Mouse (Mus musculus): ENCODE results near the gene Krtap16-1. TPM values are rescaled to one million over a fixed set of nuclear protein-coding genes. Genes with fewer than 3 reads are reported as not detected.
A peak's percentile ranks its signal among the peaks of the same experiment; 100 is the strongest.

Gene Krtap16-1
- polyA plus RNA-seq, 1 experiment from 2014 or later: 0.09 TPM

- no peak overlapping the region for H3K4me3 ChIP-seq (ENCODE audit: low read depth, low read length)
- H3K4me2 ChIP-seq (ENCODE audit: low read length): no peak overlapping the region
- no peak overlapping the region for H3K9ac ChIP-seq (ENCODE audit: low read length)
- H3K36me3 ChIP-seq (ENCODE audit: control insufficient read depth, insufficient read depth, low read length): no peaks in the 10 kb centered on the region
- H3K27me3 ChIP-seq (replicated peaks; ENCODE audit: control insufficient read depth, insufficient read depth, low read length): no peaks in the 10 kb centered on the region
- 90% methylated on average over 8 of the region's 8 CpGs for WGBS
- no peaks in the 10 kb centered on the region for H3K9me3 ChIP-seq (replicated peaks; ENCODE audit: control insufficient read depth, low read length)
- DNase-seq (ENCODE audit: low spot score) (no peak), ATAC-seq (no peak)
- no peaks in the 10 kb centered on the region for H3K4me1 ChIP-seq (ENCODE audit: control insufficient read depth, insufficient read depth, low read length)
- H3K27ac ChIP-seq (ENCODE audit: low read depth, low read length): no peak overlapping the region
Observed at GRCm38 (mm10) chr11:100005905-100006304, 19.5 kb upstream of the Krtap16-1 start.

GRCm38 (mm10) chr11:100004846-100005245, 18.4 kb upstream of the Krtap16-1 start:
- H3K36me3 ChIP-seq (ENCODE audit: control insufficient read depth, insufficient read depth, low read length): no peaks in the 10 kb centered on the region
- no peaks in the 10 kb centered on the region for H3K27me3 ChIP-seq (replicated peaks; ENCODE audit: control insufficient read depth, insufficient read depth, low read length)
- DNase-seq (ENCODE audit: low spot score) (peak; percentile 65), ATAC-seq (no peak)
- no peak overlapping the region for H3K4me3 ChIP-seq (ENCODE audit: low read depth, low read length)
- no peak overlapping the region for H3K9ac ChIP-seq (ENCODE audit: low read length)
- H3K4me1 ChIP-seq (ENCODE audit: control insufficient read depth, insufficient read depth, low read length): no peaks in the 10 kb centered on the region
- 26% methylated on average over 6 of the region's 6 CpGs for WGBS
- H3K27ac ChIP-seq (ENCODE audit: low read depth, low read length): no peak overlapping the region
- no peaks in the 10 kb centered on the region for H3K9me3 ChIP-seq (replicated peaks; ENCODE audit: control insufficient read depth, low read length)
- no peak overlapping the region for H3K4me2 ChIP-seq (ENCODE audit: low read length)

- H3K27me3 ChIP-seq (replicated peaks; ENCODE audit: control insufficient read depth, insufficient read depth, low read length): no peaks in the 10 kb centered on the region
- WGBS: 93% methylated on average over 7 of the region's 7 CpGs
- ATAC-seq: no peak
Observed at GRCm38 (mm10) chr11:99999091-99999490, 12.7 kb upstream of the Krtap16-1 start.

DNA sequence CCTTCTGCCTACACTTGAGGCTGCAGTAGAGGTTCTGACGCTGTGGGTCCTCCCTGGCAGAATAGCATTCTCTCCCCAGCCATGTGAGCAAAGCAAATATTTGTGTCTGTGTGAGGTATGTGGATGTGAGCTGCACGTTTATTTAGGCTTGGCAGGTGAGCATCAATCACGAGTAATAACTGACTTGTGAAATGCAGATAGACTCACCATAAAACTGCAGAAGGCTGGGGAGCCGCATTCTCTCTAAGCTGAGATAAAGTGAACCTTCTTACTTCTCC, 7.9 kb upstream of the Krtap16-1 start:
- DNase-seq (ENCODE audit: low spot score) (no peak), ATAC-seq (no peak)
- WGBS: 80% methylated on average over 4 of the region's 4 CpGs
- H3K27me3 ChIP-seq (replicated peaks; ENCODE audit: control insufficient read depth, insufficient read depth, low read length): no peaks in the 10 kb centered on the region
- no peak overlapping the region for H3K4me2 ChIP-seq (ENCODE audit: low read length)
- no peaks in the 10 kb centered on the region for H3K9me3 ChIP-seq (replicated peaks; ENCODE audit: control insufficient read depth, low read length)
- no peak overlapping the region for H3K9ac ChIP-seq (ENCODE audit: low read length)
- H3K36me3 ChIP-seq (ENCODE audit: control insufficient read depth, insufficient read depth, low read length): no peaks in the 10 kb centered on the region
- H3K27ac ChIP-seq (ENCODE audit: low read depth, low read length): no peak overlapping the region
- H3K4me1 ChIP-seq (ENCODE audit: control insufficient read depth, insufficient read depth, low read length): no peaks in the 10 kb centered on the region
- no peak overlapping the region for H3K4me3 ChIP-seq (ENCODE audit: low read depth, low read length)

More at GRCm38 (mm10) chr11:99999091-99999490, 12.7 kb upstream of the Krtap16-1 start:
- Histone ChIP-seq H3K9me3 (replicated peaks; ENCODE audit: control insufficient read depth, low read length) (no peaks in the 10 kb centered on the region), H3K4me3 (ENCODE audit: low read depth, low read length) (no peak overlapping the region), H3K9ac (ENCODE audit: low read length) (no peak overlapping the region), H3K36me3 (ENCODE audit: control insufficient read depth, insufficient read depth, low read length) (no peaks in the 10 kb centered on the region), H3K27ac (ENCODE audit: low read depth, low read length) (no peak overlapping the region), H3K4me2 (ENCODE audit: low read length) (no peak overlapping the region), H3K4me1 (ENCODE audit: control insufficient read depth, insufficient read depth, low read length) (no peaks in the 10 kb centered on the region)
- no peak for DNase-seq (ENCODE audit: low spot score)

GRCm38 (mm10) chr11:99993620-99994383, 7.4 kb upstream of the Krtap16-1 start, which contains the start of gene Krtap17-1:
Gene Krtap17-1, minus strand, starts transcription at chr11:99993994.
- H3K36me3 ChIP-seq (ENCODE audit: control insufficient read depth, insufficient read depth, low read length): no peaks in the 10 kb centered on the region
- H3K27me3 ChIP-seq (replicated peaks; ENCODE audit: control insufficient read depth, insufficient read depth, low read length): no peaks in the 10 kb centered on the region
- no peak within 1 kb of the TSS for H3K4me3 ChIP-seq (ENCODE audit: low read depth, low read length)
- peak within 1 kb of the TSS; percentile 25 for H3K4me2 ChIP-seq (ENCODE audit: low read length)
- DNase-seq (ENCODE audit: low spot score) (no peak), ATAC-seq (no peak)
- H3K27ac ChIP-seq (ENCODE audit: low read depth, low read length): no peak within 1 kb of the TSS
- H3K4me1 ChIP-seq (ENCODE audit: control insufficient read depth, insufficient read depth, low read length): no peaks in the 10 kb centered on the region
- peak within 1 kb of the TSS; percentile 40 for H3K9ac ChIP-seq (ENCODE audit: low read length)
- 28% methylated on average over 26 of the region's 26 CpGs for WGBS
- no peaks in the 10 kb centered on the region for H3K9me3 ChIP-seq (replicated peaks; ENCODE audit: control insufficient read depth, low read length)

GRCm38 (mm10) chr11:99990571-99990970, 4.2 kb upstream of the Krtap16-1 start:
- Histone ChIP-seq H3K27ac (ENCODE audit: low read depth, low read length) (no peak overlapping the region), H3K4me2 (ENCODE audit: low read length) (no peak overlapping the region), H3K4me1 (ENCODE audit: control insufficient read depth, insufficient read depth, low read length) (no peaks in the 10 kb centered on the region), H3K27me3 (replicated peaks; ENCODE audit: control insufficient read depth, insufficient read depth, low read length) (no peaks in the 10 kb centered on the region), H3K9me3 (replicated peaks; ENCODE audit: control insufficient read depth, low read length) (no peaks in the 10 kb centered on the region), H3K36me3 (ENCODE audit: control insufficient read depth, insufficient read depth, low read length) (no peaks in the 10 kb centered on the region), H3K4me3 (ENCODE audit: low read depth, low read length) (no peak overlapping the region), H3K9ac (ENCODE audit: low read length) (no peak overlapping the region)
- ATAC-seq (no peak), DNase-seq (ENCODE audit: low spot score) (peak; percentile 41)
- 64% methylated on average over 3 of the region's 3 CpGs for WGBS

DNA sequence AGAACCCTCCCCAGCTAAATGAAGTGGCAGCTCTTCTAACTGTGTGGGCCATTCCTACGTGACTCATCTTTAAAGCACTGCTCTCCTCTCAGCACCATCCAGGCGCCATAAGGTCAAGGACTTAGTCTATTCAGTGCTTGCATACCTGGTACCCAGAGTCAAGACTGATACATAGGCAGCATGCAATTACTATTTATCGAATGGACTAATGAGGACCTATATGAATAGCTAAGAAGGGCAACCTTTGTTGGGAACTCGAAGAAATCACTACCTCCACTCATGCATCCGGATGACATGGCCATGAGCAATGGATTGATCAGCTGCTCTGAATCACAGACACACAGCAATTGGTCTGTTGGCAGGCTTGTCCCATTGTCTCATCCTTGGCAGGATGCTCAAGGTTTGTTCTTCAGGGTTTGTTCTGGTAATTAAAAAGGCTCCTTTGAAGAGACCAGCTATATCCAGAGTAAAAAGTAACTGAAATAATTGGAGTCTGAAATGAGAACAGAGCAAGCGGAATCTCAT, 3.5 kb upstream of the Krtap16-1 start:
- DNase-seq (ENCODE audit: low spot score) (no peak), ATAC-seq (no peak)
- no peak overlapping the region for H3K4me3 ChIP-seq (ENCODE audit: low read depth, low read length)
- no peaks in the 10 kb centered on the region for H3K27me3 ChIP-seq (replicated peaks; ENCODE audit: control insufficient read depth, insufficient read depth, low read length)
- no peak overlapping the region for H3K27ac ChIP-seq (ENCODE audit: low read depth, low read length)
- no peaks in the 10 kb centered on the region for H3K4me1 ChIP-seq (ENCODE audit: control insufficient read depth, insufficient read depth, low read length)
- H3K9me3 ChIP-seq (replicated peaks; ENCODE audit: control insufficient read depth, low read length): no peaks in the 10 kb centered on the region
- no peak overlapping the region for H3K4me2 ChIP-seq (ENCODE audit: low read length)
- H3K36me3 ChIP-seq (ENCODE audit: control insufficient read depth, insufficient read depth, low read length): no peaks in the 10 kb centered on the region
- H3K9ac ChIP-seq (ENCODE audit: low read length): no peak overlapping the region
- 81% methylated on average over 6 of the region's 6 CpGs for WGBS

- DNase-seq (ENCODE audit: low spot score): no peak
- no peak overlapping the region for H3K9ac ChIP-seq (ENCODE audit: low read length)
- ATAC-seq: no peak
Observed at GRCm38 (mm10) chr11:99988530-99988929, 2.1 kb upstream of the Krtap16-1 start.

GRCm38 (mm10) chr11:99985291-99986092, 905 bp downstream of the Krtap16-1 start:
- Histone ChIP-seq H3K9me3 (replicated peaks; ENCODE audit: control insufficient read depth, low read length) (no peaks in the 10 kb centered on the region), H3K4me3 (ENCODE audit: low read depth, low read length) (no peak overlapping the region), H3K4me2 (ENCODE audit: low read length) (no peak overlapping the region), H3K4me1 (ENCODE audit: control insufficient read depth, insufficient read depth, low read length) (no peaks in the 10 kb centered on the region), H3K36me3 (ENCODE audit: control insufficient read depth, insufficient read depth, low read length) (no peaks in the 10 kb centered on the region), H3K27ac (ENCODE audit: low read depth, low read length) (peak overlapping the region; percentile 63; the same call in 1 of the 2 replicates), H3K9ac (ENCODE audit: low read length) (no peak overlapping the region), H3K27me3 (replicated peaks; ENCODE audit: control insufficient read depth, insufficient read depth, low read length) (no peaks in the 10 kb centered on the region)
- ATAC-seq (peak; percentile 79), DNase-seq (ENCODE audit: low spot score) (peak; percentile 57)
- WGBS: 81% methylated on average over 20 of the region's 20 CpGs

More at GRCm38 (mm10) chr11:99988530-99988929, 2.1 kb upstream of the Krtap16-1 start:
- no peaks in the 10 kb centered on the region for H3K9me3 ChIP-seq (replicated peaks; ENCODE audit: control insufficient read depth, low read length)
- WGBS: 88% methylated on average over 3 of the region's 3 CpGs
- no peak overlapping the region for H3K4me2 ChIP-seq (ENCODE audit: low read length)
- H3K4me1 ChIP-seq (ENCODE audit: control insufficient read depth, insufficient read depth, low read length): no peaks in the 10 kb centered on the region
- H3K4me3 ChIP-seq (ENCODE audit: low read depth, low read length): no peak overlapping the region
- H3K36me3 ChIP-seq (ENCODE audit: control insufficient read depth, insufficient read depth, low read length): no peaks in the 10 kb centered on the region
- H3K27ac ChIP-seq (ENCODE audit: low read depth, low read length): no peak overlapping the region
- no peaks in the 10 kb centered on the region for H3K27me3 ChIP-seq (replicated peaks; ENCODE audit: control insufficient read depth, insufficient read depth, low read length)
